Mouse (Mus musculus): ENCODE data around the gene Phlda1. TPM values are rescaled to one million over a fixed set of nuclear protein-coding genes. Genes with fewer than 3 reads are reported as not detected.

The Phlda1 gene
- polyA plus RNA-seq, 1 experiment from 2014 or later, result 106 TPM

DNA sequence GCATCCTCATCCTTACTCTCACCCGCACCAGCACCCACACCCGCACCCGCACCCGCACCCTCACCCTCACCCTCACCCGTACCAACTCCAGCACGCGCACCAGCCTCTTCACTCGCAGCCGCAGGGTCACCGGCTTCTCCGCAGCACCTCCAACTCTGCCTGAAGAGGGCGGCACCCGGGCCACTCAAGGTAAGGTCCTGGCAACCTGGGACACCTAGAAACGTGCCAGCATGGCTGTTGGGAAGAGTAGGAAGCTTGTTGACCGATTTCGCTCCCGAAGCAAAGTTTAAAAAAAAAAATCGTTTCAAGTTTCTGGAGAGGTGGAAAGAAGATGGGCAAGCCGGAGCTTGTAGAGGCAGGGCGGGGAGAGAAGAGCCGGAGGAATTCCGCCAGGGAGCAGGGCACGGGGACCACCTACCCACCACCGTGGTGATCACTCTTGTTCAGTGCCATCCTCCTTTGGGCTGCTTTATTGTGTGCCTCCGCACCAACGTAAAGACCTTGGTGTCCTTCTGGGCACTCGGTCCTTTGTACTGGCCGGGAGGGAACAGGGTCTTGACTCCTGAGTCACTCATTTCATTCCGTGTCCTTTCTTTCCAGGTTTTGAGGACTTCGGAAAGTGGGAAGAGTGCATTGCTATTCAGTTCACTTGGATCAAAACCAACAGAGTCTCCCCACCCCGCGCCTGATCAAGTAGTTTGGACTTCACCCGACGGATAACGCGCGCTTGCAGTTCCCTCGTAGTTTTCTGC lies 1.6 kb downstream of the Phlda1 start:
- H3K27ac ChIP-seq (replicated peaks), result peak overlapping the region; percentile 96
- no peak for ATAC-seq (ENCODE audit: low read depth)
- under 1% methylated on average over 38 of the region's 38 CpGs for WGBS
- H3K4me2 ChIP-seq, result peak overlapping the region; percentile 72
- H3K27me3 ChIP-seq, result no peaks in the 10 kb centered on the region
- peak overlapping the region; percentile 92 for H3K9ac ChIP-seq
- no peaks in the 10 kb centered on the region for H3K9me3 ChIP-seq
- H3K4me1 ChIP-seq (replicated peaks), result peaks cover 45% of the 10 kb centered on the region
- peak overlapping the region; percentile 66 for H3K4me3 ChIP-seq
- no peaks in the 10 kb centered on the region for H3K36me3 ChIP-seq

DNA sequence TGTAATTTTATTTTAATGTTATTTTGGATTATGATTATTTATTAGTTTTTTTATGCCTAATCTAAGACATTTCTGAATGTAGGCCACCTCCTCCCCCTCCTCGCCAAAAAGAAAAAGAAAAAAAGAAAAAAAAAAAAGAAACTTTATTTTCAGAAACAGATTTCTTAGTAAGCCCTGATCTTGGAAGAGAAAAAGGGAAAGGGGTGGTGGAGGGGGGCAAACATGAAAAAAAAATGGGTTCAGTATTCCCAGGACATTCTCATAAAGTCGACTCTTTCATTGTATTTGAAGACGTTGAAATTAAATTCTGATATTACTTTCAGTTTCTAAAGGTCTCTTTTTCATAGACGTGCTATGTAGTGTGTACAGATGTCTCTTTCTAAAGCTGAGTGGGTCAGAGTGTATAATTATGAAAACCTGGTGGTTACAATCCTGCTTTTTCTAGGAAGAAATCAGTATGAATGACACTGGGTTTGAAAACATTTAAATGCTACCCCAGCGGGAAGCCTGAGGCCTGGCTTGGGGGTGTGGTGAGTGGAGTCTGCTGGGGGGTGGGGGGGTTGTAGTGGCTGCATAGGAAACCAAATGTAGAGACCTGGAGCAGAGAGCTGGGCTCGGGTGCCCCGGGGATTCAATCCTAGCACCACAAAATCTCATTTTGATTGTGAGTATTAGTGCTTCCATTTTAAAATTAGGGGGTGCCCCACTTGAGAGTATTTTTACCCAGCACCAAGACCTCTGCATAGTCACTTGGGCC lies 2.4 kb downstream of the Phlda1 start:
- peak overlapping the region; percentile 92 for H3K9ac ChIP-seq
- 15% methylated on average over 7 of the region's 7 CpGs for WGBS
- H3K4me2 ChIP-seq, result peak overlapping the region; percentile 72
- no peaks in the 10 kb centered on the region for H3K9me3 ChIP-seq
- H3K4me3 ChIP-seq, result peak overlapping the region; percentile 66
- H3K36me3 ChIP-seq, result no peaks in the 10 kb centered on the region
- H3K4me1 ChIP-seq (replicated peaks), result peaks cover 38% of the 10 kb centered on the region
- no peaks in the 10 kb centered on the region for H3K27me3 ChIP-seq
- ATAC-seq (ENCODE audit: low read depth), result no peak
- peak overlapping the region; percentile 96 for H3K27ac ChIP-seq (replicated peaks)

- Histone ChIP-seq H3K27me3 (no peaks in the 10 kb centered on the region), H3K9me3 (no peaks in the 10 kb centered on the region), H3K9ac (peak overlapping the region; percentile 92), H3K36me3 (no peaks in the 10 kb centered on the region), H3K27ac (replicated peaks) (peak overlapping the region; percentile 96), H3K4me3 (peak overlapping the region; percentile 66), H3K4me1 (replicated peaks) (peaks cover 34% of the 10 kb centered on the region), H3K4me2 (peak overlapping the region; percentile 72)
- WGBS, result 29% methylated on average over 8 of the region's 8 CpGs
- ATAC-seq (ENCODE audit: low read depth), result no peak
Measured at GRCm38 (mm10) chr10:111509103-111509784, 3.2 kb downstream of the Phlda1 start.

DNA sequence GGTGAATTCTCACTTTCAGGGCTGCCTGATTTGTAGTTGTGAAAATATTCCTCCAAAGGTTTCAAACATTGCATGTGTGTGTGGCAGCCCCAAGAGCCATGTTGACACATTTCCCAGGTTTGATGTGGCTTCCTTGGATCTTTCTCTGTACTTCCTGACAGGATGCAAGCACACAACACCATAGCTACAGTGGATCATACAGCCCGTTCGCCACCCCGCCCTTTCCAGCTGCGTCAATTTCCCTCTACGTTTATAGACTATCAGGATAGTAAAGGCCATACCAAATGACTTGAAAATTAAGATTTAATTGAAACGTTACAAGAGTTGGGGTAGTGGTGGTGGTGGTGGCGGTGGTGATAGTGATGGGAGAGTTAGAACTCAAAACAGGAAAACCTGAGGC lies 3.9 kb downstream of the Phlda1 start:
- peak overlapping the region; percentile 66 for H3K4me3 ChIP-seq
- WGBS, result 78% methylated on average over 7 of the region's 7 CpGs

DNA sequence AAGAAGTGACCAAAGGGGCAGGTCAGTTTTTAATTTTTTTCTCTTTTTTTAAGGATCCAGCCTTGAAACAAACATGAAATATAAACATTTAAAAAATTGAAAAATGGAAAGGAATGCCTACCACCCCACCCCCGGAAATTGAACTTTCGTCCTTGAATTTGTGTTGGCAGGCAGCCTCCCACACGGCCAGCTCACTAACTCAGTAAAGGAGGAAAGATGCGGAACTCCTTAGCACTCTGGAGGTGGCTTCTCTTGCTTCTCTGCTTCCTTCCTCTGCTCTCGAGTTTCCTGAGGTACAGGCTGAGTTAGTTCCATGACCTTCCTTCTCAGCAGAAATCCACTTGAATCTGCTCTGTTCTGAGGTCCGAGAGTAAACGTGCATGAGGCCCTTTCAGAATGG lies 4.7 kb downstream of the Phlda1 start:
- Histone ChIP-seq H3K27me3 (no peaks in the 10 kb centered on the region), H3K9me3 (no peaks in the 10 kb centered on the region), H3K4me3 (no peak overlapping the region), H3K4me1 (replicated peaks) (peaks cover 26% of the 10 kb centered on the region), H3K27ac (replicated peaks) (peak overlapping the region; percentile 38; the same call in 1 of the 2 replicates), H3K9ac (no peak overlapping the region), H3K36me3 (no peaks in the 10 kb centered on the region), H3K4me2 (no peak overlapping the region)
- ATAC-seq (ENCODE audit: low read depth), result no peak
- 70% methylated on average over 7 of the region's 7 CpGs for WGBS

More for the DNA sequence above, 3.9 kb downstream of the Phlda1 start:
- H3K36me3 ChIP-seq, result no peaks in the 10 kb centered on the region
- H3K9me3 ChIP-seq, result no peaks in the 10 kb centered on the region
- no peaks in the 10 kb centered on the region for H3K27me3 ChIP-seq
- H3K4me2 ChIP-seq, result peak overlapping the region; percentile 72
- H3K9ac ChIP-seq, result no peak overlapping the region; the same call in 1 of the 2 replicates
- peak overlapping the region; percentile 96 for H3K27ac ChIP-seq (replicated peaks)
- no peak for ATAC-seq (ENCODE audit: low read depth)
- H3K4me1 ChIP-seq (replicated peaks), result peaks cover 34% of the 10 kb centered on the region

GRCm38 (mm10) chr10:111512036-111512568 lies 6.0 kb downstream of the Phlda1 start:
- H3K36me3 ChIP-seq, result no peaks in the 10 kb centered on the region
- H3K9me3 ChIP-seq, result no peaks in the 10 kb centered on the region
- 72% methylated on average over 10 of the region's 10 CpGs for WGBS
- no peak overlapping the region for H3K27ac ChIP-seq (replicated peaks)
- H3K4me2 ChIP-seq, result no peak overlapping the region
- peaks cover 23% of the 10 kb centered on the region for H3K4me1 ChIP-seq (replicated peaks)
- H3K9ac ChIP-seq, result no peak overlapping the region
- no peak for ATAC-seq (ENCODE audit: low read depth)
- H3K27me3 ChIP-seq, result no peaks in the 10 kb centered on the region
- H3K4me3 ChIP-seq, result no peak overlapping the region

- ATAC-seq (ENCODE audit: low read depth), result no peak
- no peak overlapping the region for H3K9ac ChIP-seq
- H3K9me3 ChIP-seq, result no peaks in the 10 kb centered on the region
- H3K4me2 ChIP-seq, result no peak overlapping the region
- no peaks in the 10 kb centered on the region for H3K27me3 ChIP-seq
- no peak overlapping the region for H3K27ac ChIP-seq (replicated peaks)
- WGBS, result 92% methylated on average over 5 of the region's 5 CpGs
- no peaks in the 10 kb centered on the region for H3K36me3 ChIP-seq
- no peak overlapping the region for H3K4me3 ChIP-seq
- peaks cover 12% of the 10 kb centered on the region for H3K4me1 ChIP-seq (replicated peaks)
Measured at GRCm38 (mm10) chr10:111514282-111514885, 8.3 kb downstream of the Phlda1 start.

GRCm38 (mm10) chr10:111515071-111516010 lies 9.3 kb downstream of the Phlda1 start:
- 87% methylated on average over 17 of the region's 17 CpGs for WGBS
- Histone ChIP-seq H3K9ac (no peak overlapping the region), H3K27ac (replicated peaks) (no peak overlapping the region), H3K4me1 (replicated peaks) (peaks cover 14% of the 10 kb centered on the region), H3K36me3 (no peaks in the 10 kb centered on the region), H3K27me3 (no peaks in the 10 kb centered on the region), H3K9me3 (no peaks in the 10 kb centered on the region), H3K4me2 (no peak overlapping the region), H3K4me3 (no peak overlapping the region)
- no peak for ATAC-seq (ENCODE audit: low read depth)

- Histone ChIP-seq H3K9me3 (no peaks in the 10 kb centered on the region), H3K4me1 (replicated peaks) (peaks cover 10% of the 10 kb centered on the region), H3K4me3 (no peak overlapping the region), H3K4me2 (no peak overlapping the region), H3K9ac (no peak overlapping the region), H3K27ac (replicated peaks) (no peak overlapping the region; the same call in 1 of the 2 replicates), H3K36me3 (no peaks in the 10 kb centered on the region), H3K27me3 (no peaks in the 10 kb centered on the region)
- WGBS, result 65% methylated on average over 13 of the region's 13 CpGs
- ATAC-seq (ENCODE audit: low read depth), result no peak
Measured at GRCm38 (mm10) chr10:111516172-111516588, 10.1 kb downstream of the Phlda1 start.

- no peaks in the 10 kb centered on the region for H3K36me3 ChIP-seq
- no peak overlapping the region for H3K9ac ChIP-seq
- H3K4me2 ChIP-seq, result no peak overlapping the region
- H3K9me3 ChIP-seq, result no peaks in the 10 kb centered on the region
- no peak for ATAC-seq (ENCODE audit: low read depth)
- WGBS, result 89% methylated on average over 8 of the region's 8 CpGs
- H3K4me1 ChIP-seq (replicated peaks), result peaks cover 10% of the 10 kb centered on the region
- H3K4me3 ChIP-seq, result no peak overlapping the region
- no peak overlapping the region for H3K27ac ChIP-seq (replicated peaks)
- H3K27me3 ChIP-seq, result no peaks in the 10 kb centered on the region
Measured at GRCm38 (mm10) chr10:111516804-111517436, 10.8 kb downstream of the Phlda1 start.
